Mouse (Mus musculus) stomach, postnatal 0 days (tissue): ENCODE measurements around the gene Fignl2. TPM values are rescaled to one million over a fixed set of nuclear protein-coding genes. Genes with fewer than 3 reads are reported as not detected.

Source experiments
- ATAC-seq: fragments of 200-750 bp; cut with Nextera tagmentation; 2 replicates; pipeline ENCODE4 v1.8.0; 2017; ENCODE audit not compliant: low FRiP score, low TSS enrichment
- DNase-seq: peaks from one replicate; pipeline ENCODE4 v3.0.0-alpha.2; 2016; ENCODE audit warnings: low spot score
- H3K27ac ChIP-seq: fragments of 300-500 bp; sonication (generic); replicated peaks from 2 replicates; pipeline ENCODE4 v1.5.1; 2014; ENCODE audit warnings: mild to moderate bottlenecking, control low read depth
- H3K27me3 ChIP-seq: fragments of 300-500 bp; sonication (generic); 2 replicates; pipeline ENCODE4 v1.6.1; 2014; ENCODE audit warnings: low read length; ENCODE audit not compliant: control insufficient read depth, insufficient read depth
- H3K36me3 ChIP-seq: fragments of 300-500 bp; sonication (generic); 2 replicates; pipeline ENCODE4 v1.6.1; 2014; ENCODE audit warnings: low read length, mixed read lengths; ENCODE audit not compliant: control insufficient read depth, insufficient read depth
- H3K4me1 ChIP-seq: fragments of 300-500 bp; sonication (generic); replicated peaks from 2 replicates; pipeline ENCODE4 v1.6.1; 2014; ENCODE audit warnings: antibody characterized with exemption; ENCODE audit not compliant: control insufficient read depth, insufficient read depth
- H3K4me2 ChIP-seq: fragments of 300-500 bp; sonication (generic); replicated peaks from 2 replicates; pipeline ENCODE4 v1.6.1; 2014; ENCODE audit warnings: low read depth, mild to moderate bottlenecking, control low read depth, moderate library complexity
- H3K4me3 ChIP-seq: fragments of 300-500 bp; sonication (generic); 2 replicates; pipeline ENCODE4 v1.5.1; 2014; ENCODE audit warnings: low read depth, low read length, control low read depth
- H3K9ac ChIP-seq: fragments of 300-500 bp; sonication (generic); 2 replicates; pipeline ENCODE4 v1.6.1; 2014; ENCODE audit warnings: mild to moderate bottlenecking, low read length, control low read depth, mixed read lengths
- H3K9me3 ChIP-seq: fragments of 300-500 bp; sonication (generic); 2 replicates; pipeline ENCODE4 v1.6.1; 2016; ENCODE audit warnings: low read length; ENCODE audit not compliant: control insufficient read depth
- CTCF ChIP-seq: IDR thresholded peaks from 2 replicates; pipeline ENCODE4 v1.5.1; 2016; ENCODE audit warnings: antibody characterized with exemption, low read depth, mild to moderate bottlenecking, moderate library complexity
- EP300 ChIP-seq: optimal IDR thresholded peaks from 2 replicates; pipeline ENCODE3; 2016; ENCODE audit warnings: antibody characterized with exemption
- WGBS: fragments of 180-500 bp; shearing (Covaris S2); extraction: QIAGEN DNeasy Blood & Tissue Kit; methylation state at CpG from one replicate; pipeline ENCODE4 v1.1.7; 2014; 5-methylcytosine and 5-hydroxymethylcytosine counted together
- polyA plus RNA-seq: library from polyadenylated mRNA; unstranded; fragments of >200 nt; fragmentation: Nextera tagmentation; extraction: Ambion mirVana; gene quantifications from 2 replicates; pipeline ENCODE4 v1.2.1, GENCODE M21; 2015

The Fignl2 gene
- polyA plus RNA-seq, 1 experiment from 2014 or later = 0.19 TPM

GRCm38 (mm10) chr15:101069641-101070190, 8.7 kb downstream of the Fignl2 start:
- H3K4me2 ChIP-seq = no peak overlapping the region
- H3K27ac ChIP-seq = peak overlapping the region; percentile 79
- TF ChIP-seq EP300 = no peak
- TF ChIP-seq CTCF = no peak
- H3K9me3 ChIP-seq = no peaks in the 10 kb centered on the region
- WGBS = 63% methylated on average over 9 of the region's 9 CpGs
- H3K36me3 ChIP-seq = no peaks in the 10 kb centered on the region
- 0 out of 2 replicates have a peak overlapping the region, but pooled peaks have one; percentile 23 for H3K9ac ChIP-seq
- peaks cover 10% of the 10 kb centered on the region; the same call in 1 of the 2 replicates for H3K4me1 ChIP-seq
- ATAC-seq (no peak), DNase-seq (no peak)
- no peaks in the 10 kb centered on the region for H3K27me3 ChIP-seq
- H3K4me3 ChIP-seq = no peak overlapping the region

DNA sequence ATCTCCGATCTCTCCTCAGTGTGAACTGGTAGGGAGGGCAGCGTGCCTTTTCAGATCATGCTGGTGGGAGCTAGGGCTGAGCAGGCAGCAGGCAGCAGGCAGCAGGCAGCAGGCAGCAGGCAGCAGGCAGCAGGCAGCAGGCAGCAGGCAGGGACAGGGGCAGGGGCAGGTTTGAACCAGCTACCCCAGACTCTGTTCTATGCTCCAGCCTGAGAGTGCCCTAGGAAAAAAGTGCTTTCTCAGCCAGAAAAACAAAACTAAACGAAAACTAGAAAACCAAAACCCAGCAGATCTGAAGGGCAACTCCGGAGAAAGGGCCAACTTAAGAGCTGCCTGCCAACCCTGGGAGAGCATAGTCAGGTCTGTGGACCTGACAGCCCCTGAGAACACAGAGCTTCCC, 9.7 kb downstream of the Fignl2 start:
- no peak for DNase-seq
- Histone ChIP-seq H3K36me3 (no peaks in the 10 kb centered on the region), H3K9me3 (no peaks in the 10 kb centered on the region), H3K27me3 (no peaks in the 10 kb centered on the region), H3K4me3 (no peak overlapping the region), H3K9ac (no peak overlapping the region), H3K4me2 (no peak overlapping the region), H3K27ac (peak overlapping the region; percentile 45), H3K4me1 (peaks cover 10% of the 10 kb centered on the region; the same call in 1 of the 2 replicates)
- WGBS = 64% methylated on average over 4 of the region's 4 CpGs
- no peak for ATAC-seq
- TF ChIP-seq CTCF (no peak), EP300 (no peak)

DNA sequence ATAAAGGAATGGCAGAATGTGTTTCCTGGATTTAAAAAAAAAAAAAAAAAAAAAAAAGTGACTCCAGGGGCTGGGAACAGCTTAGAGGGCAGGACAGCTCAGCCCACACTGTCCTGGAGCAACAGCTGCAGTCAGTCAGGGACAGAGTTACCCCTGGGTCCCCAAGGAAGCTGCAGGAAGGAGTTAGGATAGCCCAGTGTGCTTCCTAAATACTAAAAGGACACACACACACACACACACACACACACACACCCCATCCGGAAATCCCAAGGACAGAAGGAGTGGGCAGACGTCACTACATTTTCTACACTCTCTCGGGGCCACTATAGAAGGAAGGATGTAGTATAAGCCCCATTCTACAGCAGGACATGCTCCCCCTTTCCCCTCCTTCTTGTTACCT, 10.3 kb downstream of the Fignl2 start:
- Histone ChIP-seq H3K27me3 (no peaks in the 10 kb centered on the region), H3K4me1 (peaks cover 10% of the 10 kb centered on the region; the same call in 1 of the 2 replicates), H3K4me3 (no peak overlapping the region), H3K27ac (peak overlapping the region; percentile 45), H3K9ac (no peak overlapping the region), H3K9me3 (no peaks in the 10 kb centered on the region), H3K4me2 (no peak overlapping the region), H3K36me3 (no peaks in the 10 kb centered on the region)
- TF ChIP-seq CTCF (no peak), EP300 (no peak)
- DNase-seq = no peak
- ATAC-seq = no peak
- 42% methylated on average over 3 of the region's 3 CpGs for WGBS

- no peak for ATAC-seq
- no peak overlapping the region for H3K4me3 ChIP-seq
- H3K9ac ChIP-seq = 0 out of 2 replicates have a peak overlapping the region, but pooled peaks have one; percentile 27
- H3K27ac ChIP-seq = peak overlapping the region; percentile 46; the same call in 1 of the 2 replicates
- H3K4me1 ChIP-seq = peaks cover 10% of the 10 kb centered on the region; the same call in 1 of the 2 replicates
- no peaks in the 10 kb centered on the region for H3K27me3 ChIP-seq
- TF ChIP-seq EP300 (no peak), CTCF (no peak)
- no peak overlapping the region for H3K4me2 ChIP-seq
- no peaks in the 10 kb centered on the region for H3K36me3 ChIP-seq
- H3K9me3 ChIP-seq = no peaks in the 10 kb centered on the region
- 46% methylated on average over 7 of the region's 9 CpGs for WGBS
- DNase-seq = no peak
These were observed 11.3 kb downstream of the Fignl2 start for GRCm38 (mm10) chr15:101066920-101067696.

DNA sequence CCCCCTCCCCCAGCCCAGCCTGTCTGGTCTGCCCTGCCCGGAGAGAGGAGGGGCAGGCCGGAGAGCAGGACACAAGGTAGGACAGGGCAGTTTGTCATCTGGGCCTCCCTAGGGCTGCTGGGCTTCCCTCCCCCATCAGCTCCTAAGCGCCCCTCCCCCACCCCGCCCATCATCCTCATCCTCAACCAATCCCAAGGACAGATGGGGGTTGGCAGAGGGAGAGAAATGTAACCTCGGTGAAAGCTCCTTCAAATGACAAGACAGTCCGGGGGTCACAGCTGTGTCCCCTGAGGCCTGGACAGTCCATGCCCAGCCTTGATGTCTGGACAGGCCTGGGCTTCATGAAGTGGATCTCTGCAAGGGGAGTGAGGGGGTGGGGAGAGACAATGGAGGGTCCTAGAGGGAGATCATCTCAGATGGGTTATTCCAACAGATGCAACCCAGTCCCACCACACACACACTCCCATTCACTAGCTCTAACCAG, 12.0 kb downstream of the Fignl2 start:
- H3K4me1 ChIP-seq = peaks cover 10% of the 10 kb centered on the region; the same call in 1 of the 2 replicates
- H3K27ac ChIP-seq = 0 out of 2 replicates have a peak overlapping the region, but pooled peaks have one; percentile 31
- no peaks in the 10 kb centered on the region for H3K27me3 ChIP-seq
- no peak overlapping the region for H3K9ac ChIP-seq
- no peak for TF ChIP-seq CTCF
- TF ChIP-seq EP300 = no peak
- WGBS = 39% methylated on average over 6 of the region's 6 CpGs
- ATAC-seq (no peak), DNase-seq (no peak)
- no peaks in the 10 kb centered on the region for H3K9me3 ChIP-seq
- no peak overlapping the region for H3K4me2 ChIP-seq
- H3K4me3 ChIP-seq = no peak overlapping the region
- H3K36me3 ChIP-seq = no peaks in the 10 kb centered on the region
